Comparison of ENCODE assay signal across 20 mouse cellular contexts in genomic region chr8:46600959-46601707, GRCm38 (mm10). TPM values are rescaled to one million over a fixed set of nuclear protein-coding genes. Genes with fewer than 3 reads are reported as not detected.
A peak's percentile ranks its signal among the peaks of the same experiment; 100 is the strongest.
DNase-seq lines count a peak whose midpoint lies in the region; ATAC-seq lines count a peak whose summit lies in the region.
"Had no signal": no experiment of that assay in that cellular context is flagged by ENCODE, and none has a peak within 500 bp of the region (broad histone marks: within the 10 kb centered on the region; RNA-seq: fewer than 3 reads in every experiment).

No protein-coding gene starts in this region.

- no peak overlapping the region for H3K4me3 ChIP-seq in hindbrain, embryonic 11.5 days (ENCODE audit: low read depth, low read length)
- no peak overlapping the region for H3K4me3 ChIP-seq in hindbrain, embryonic 14.5 days (replicated peaks; ENCODE audit: low read length)
- H3K4me3 ChIP-seq in limb, embryonic 11.5 days (ENCODE audit: low read depth, low read length): no peak overlapping the region
- H3K4me3 ChIP-seq: forebrain, embryonic 15.5 days; heart, adult 2 months; liver, embryonic 13.5 days; midbrain, embryonic 10.5 days had no signal

- H3K4me1 ChIP-seq in hindbrain, embryonic 11.5 days (replicated peaks; ENCODE audit: control insufficient read depth, insufficient read depth, low read length): no peaks in the 10 kb centered on the region
- no peaks in the 10 kb centered on the region for H3K4me1 ChIP-seq in hindbrain, embryonic 14.5 days (replicated peaks; ENCODE audit: control insufficient read depth, insufficient read depth, low read length)
- H3K4me1 ChIP-seq in limb, embryonic 11.5 days (ENCODE audit: control insufficient read depth, insufficient read depth, low read length): 0 out of 2 replicates have a peak, but pooled peaks cover 5% of the 10 kb centered on the region
- H3K4me1 ChIP-seq: forebrain, embryonic 15.5 days; midbrain, embryonic 10.5 days had no signal

- no peak overlapping the region for H3K9ac ChIP-seq in hindbrain, embryonic 11.5 days (ENCODE audit: low read depth, low read length)
- no peak overlapping the region for H3K9ac ChIP-seq in hindbrain, embryonic 14.5 days
- no peak overlapping the region for H3K9ac ChIP-seq in limb, embryonic 11.5 days (ENCODE audit: low read length)
- H3K9ac ChIP-seq: forebrain, embryonic 15.5 days; liver, embryonic 13.5 days had no signal

- no peaks in the 10 kb centered on the region for H3K36me3 ChIP-seq in hindbrain, embryonic 11.5 days (ENCODE audit: control insufficient read depth, insufficient read depth, low read length)
- H3K36me3 ChIP-seq in hindbrain, embryonic 14.5 days (replicated peaks; ENCODE audit: control insufficient read depth, insufficient read depth): no peaks in the 10 kb centered on the region
- H3K36me3 ChIP-seq in limb, embryonic 11.5 days (ENCODE audit: control insufficient read depth, insufficient read depth, low read length): no peaks in the 10 kb centered on the region
- H3K36me3 ChIP-seq: forebrain, embryonic 15.5 days had no signal

- peak; percentile 10 for DNase-seq in hindbrain, embryonic 11.5 days (ENCODE audit: low spot score)
- no peak for DNase-seq in hindbrain, embryonic 14.5 days (ENCODE audit: low spot score)
- DNase-seq in NIH3T3 (ENCODE audit: low read depth): peak; percentile 20
- DNase-seq in embryo, embryonic 11 days: peak; percentile 40
- DNase-seq in limb, embryonic 11.5 days (ENCODE audit: low spot score): peak; percentile 49
- no peak for DNase-seq in gastrocnemius, postnatal 25 days
- DNase-seq: B cell, adult 2 months; cerebellum, adult 11 months; cerebellum, postnatal 36 days; heart, adult 2 months; heart, postnatal 10 days; kidney, adult 18-20 months; liver, embryonic 13.5 days; lung, postnatal 10 days; right cerebral cortex, postnatal 25 days had no signal

- no peaks in the 10 kb centered on the region for H3K9me3 ChIP-seq in hindbrain, embryonic 11.5 days (ENCODE audit: control insufficient read depth, low read length)
- no peaks in the 10 kb centered on the region for H3K9me3 ChIP-seq in hindbrain, embryonic 14.5 days (ENCODE audit: control insufficient read depth, low read length)
- H3K9me3 ChIP-seq in limb, embryonic 11.5 days (ENCODE audit: control insufficient read depth, low read length): no peaks in the 10 kb centered on the region
- H3K9me3 ChIP-seq: forebrain, embryonic 15.5 days; liver, embryonic 13.5 days; midbrain, embryonic 10.5 days had no signal

- H3K27ac ChIP-seq in hindbrain, embryonic 11.5 days (ENCODE audit: low read depth, low read length): no peak overlapping the region
- H3K27ac ChIP-seq in hindbrain, embryonic 14.5 days: no peak overlapping the region
- no peak overlapping the region for H3K27ac ChIP-seq in limb, embryonic 11.5 days (replicated peaks; ENCODE audit: low read depth, low read length)
- H3K27ac ChIP-seq: forebrain, embryonic 15.5 days; heart, adult 2 months; hindbrain, postnatal 0 days; liver, embryonic 13.5 days; midbrain, embryonic 10.5 days had no signal

- H3K27me3 ChIP-seq in hindbrain, embryonic 11.5 days (ENCODE audit: control insufficient read depth, insufficient read depth, low read length): no peaks in the 10 kb centered on the region
- H3K27me3 ChIP-seq in hindbrain, embryonic 14.5 days (ENCODE audit: control insufficient read depth, insufficient read depth, low read length): no peaks in the 10 kb centered on the region
- H3K27me3 ChIP-seq in limb, embryonic 11.5 days (ENCODE audit: control insufficient read depth, insufficient read depth, low read length): no peaks in the 10 kb centered on the region
- H3K27me3 ChIP-seq: forebrain, embryonic 15.5 days; liver, embryonic 13.5 days had no signal

- H3K4me2 ChIP-seq in hindbrain, embryonic 11.5 days (replicated peaks; ENCODE audit: low read depth, low read length): no peak overlapping the region
- no peak overlapping the region for H3K4me2 ChIP-seq in hindbrain, embryonic 14.5 days (replicated peaks)
- H3K4me2 ChIP-seq in limb, embryonic 11.5 days (ENCODE audit: low read depth, severe bottlenecking): no peak overlapping the region
- H3K4me2 ChIP-seq: forebrain, embryonic 15.5 days; liver, embryonic 13.5 days had no signal

- ATAC-seq in hindbrain, embryonic 11.5 days (ENCODE audit: low FRiP score): no peak
- no peak for ATAC-seq in hindbrain, embryonic 14.5 days (ENCODE audit: low FRiP score)
- ATAC-seq in limb, embryonic 11.5 days (ENCODE audit: insufficient number of reproducible peaks, low FRiP score, low TSS enrichment, low read depth): no peak
- no peak for ATAC-seq in frontal cortex, adult (ENCODE audit: low TSS enrichment)
- no peak for ATAC-seq in cerebellum, adult (ENCODE audit: insufficient number of reproducible peaks, low FRiP score, low TSS enrichment)
- ATAC-seq: forebrain, embryonic 15.5 days; hindbrain, postnatal 0 days had no signal

- 66% methylated on average over 10 of the region's 10 CpGs for WGBS in hindbrain, embryonic 11.5 days
- 71% methylated on average over 10 of the region's 10 CpGs for WGBS in hindbrain, embryonic 14.5 days
- 54% methylated on average over 10 of the region's 10 CpGs for WGBS in limb, embryonic 11.5 days

RNA-seq across cellular contexts. Expression of gene Primpol, which starts 15.9 kb away (rescaled TPM):
- 9.3 and 10.0 TPM in 2 replicates for polyA plus RNA-seq in hindbrain, embryonic 11.5 days (2014; fragmentation: Nextera tagmentation; extraction: Ambion mirVana)
- 7.5 and 8.6 TPM in 2 replicates for polyA plus RNA-seq in hindbrain, embryonic 14.5 days (2014; fragmentation: Nextera tagmentation; extraction: Ambion mirVana)
- 10.8 and 11.0 TPM in 2 replicates for polyA plus RNA-seq in limb, embryonic 11.5 days (2014; fragmentation: Nextera tagmentation; extraction: Ambion mirVana)
- total RNA-seq in gastrocnemius, postnatal 25 days (2021): 1 to 10 TPM; 1.2 to 2.0 TPM

RNA-seq across cellular contexts. Expression of gene Casp3, which starts 16.0 kb away (rescaled TPM):
- polyA plus RNA-seq in hindbrain, embryonic 11.5 days (2014; fragmentation: Nextera tagmentation; extraction: Ambion mirVana): 134 and 171 TPM in 2 replicates
- polyA plus RNA-seq in hindbrain, embryonic 14.5 days (2014; fragmentation: Nextera tagmentation; extraction: Ambion mirVana): 178 and 212 TPM in 2 replicates
- polyA plus RNA-seq in limb, embryonic 11.5 days (2014; fragmentation: Nextera tagmentation; extraction: Ambion mirVana): 136 and 142 TPM in 2 replicates
- total RNA-seq in gastrocnemius, postnatal 25 days (2021): 1 to 10 TPM; 2.3 to 3.1 TPM

RNA-seq across cellular contexts. Expression of gene Cenpu, which starts 49.3 kb away (rescaled TPM):
- 23.9 and 29.3 TPM in 2 replicates for polyA plus RNA-seq in hindbrain, embryonic 11.5 days (2014; fragmentation: Nextera tagmentation; extraction: Ambion mirVana)
- 6.2 and 9.1 TPM in 2 replicates for polyA plus RNA-seq in hindbrain, embryonic 14.5 days (2014; fragmentation: Nextera tagmentation; extraction: Ambion mirVana)
- polyA plus RNA-seq in limb, embryonic 11.5 days (2014; fragmentation: Nextera tagmentation; extraction: Ambion mirVana): 27.9 and 28.5 TPM in 2 replicates
- total RNA-seq in gastrocnemius, postnatal 25 days (2021): 1 to 10 TPM in 1 of 2 experiments, under 1 TPM in 1; 0.41 to 1.2 TPM

Comparison
In these comparisons a context has a peak if more than half of its experiments do, and no peak if none do; other contexts are left out.
1. DNase-seq: peak in hindbrain, embryonic 11.5 days (single experiment), NIH3T3 (single experiment), embryo, embryonic 11 days (single experiment) and limb, embryonic 11.5 days (single experiment); none in hindbrain, embryonic 14.5 days (single experiment) and gastrocnemius, postnatal 25 days (single experiment).